Mouse (Mus musculus): ENCODE measurements around the gene Ppp1r7. TPM values are rescaled to one million over a fixed set of nuclear protein-coding genes. Genes with fewer than 3 reads are reported as not detected.

Gene Ppp1r7
- total RNA-seq, 2 experiments from 2014 or later = 30.5 to 34.9 TPM

Small RNAs within 50 kb of the gene (microRNA-seq; reads per million reads assigned to microRNA genes)
- gene Mir6345 (0 reads per million in 2 experiments), gene Mir6902 (0.20 to 0.69 reads per million in 2 experiments)

Other genes with a start within 250 kb of the Ppp1r7 start
- 1 to 10 TPM; 6.2 to 7.5 TPM for gene Kif1a, start 240.9 kb upstream of the Ppp1r7 start, total RNA-seq (2021)
- gene Agxt, start 207.6 kb upstream of the Ppp1r7 start, total RNA-seq (2021) = not detected
- not detected for gene 2310007B03Rik, start 181.9 kb upstream of the Ppp1r7 start, total RNA-seq (2021)
- under 1 TPM; 0.45 to 0.48 TPM for gene Crocc2, start 174.1 kb upstream of the Ppp1r7 start, total RNA-seq (2021)
- 10 to 100 TPM; 11.0 to 11.4 TPM for gene Sned1, start 107.0 kb upstream of the Ppp1r7 start, total RNA-seq (2021)
- 10 to 100 TPM; 13.0 to 13.7 TPM for gene Mterf4, start 36.9 kb upstream of the Ppp1r7 start, total RNA-seq (2021)
- 1 to 10 TPM; 7.9 to 8.6 TPM for gene Pask, start 628 bp downstream of the Ppp1r7 start, total RNA-seq (2021)
- gene Ano7, start 31.1 kb downstream of the Ppp1r7 start, total RNA-seq (2021) = not detected
- gene Hdlbp, start 136.0 kb downstream of the Ppp1r7 start, total RNA-seq (2021) = 100 to 1,000 TPM; 317 to 330 TPM
- gene Farp2, start 169.2 kb downstream of the Ppp1r7 start, total RNA-seq (2021) = 10 to 100 TPM; 15.3 to 16.8 TPM